Mouse (Mus musculus) cerebellum, adult 9-10 months (tissue): ENCODE measurements around the gene Mogs.
A peak's percentile ranks its signal among the peaks of the same experiment; 100 is the strongest.
"Not testable (repeated sequence)": the region's sequence is repeated elsewhere in the genome, so short reads cannot be mapped to it uniquely, and the experiment has no call there.

Experiments used
- DNase-seq: peaks from one replicate; pipeline ENCODE4 v3.0.0; 2022

Mogs gene

DNA sequence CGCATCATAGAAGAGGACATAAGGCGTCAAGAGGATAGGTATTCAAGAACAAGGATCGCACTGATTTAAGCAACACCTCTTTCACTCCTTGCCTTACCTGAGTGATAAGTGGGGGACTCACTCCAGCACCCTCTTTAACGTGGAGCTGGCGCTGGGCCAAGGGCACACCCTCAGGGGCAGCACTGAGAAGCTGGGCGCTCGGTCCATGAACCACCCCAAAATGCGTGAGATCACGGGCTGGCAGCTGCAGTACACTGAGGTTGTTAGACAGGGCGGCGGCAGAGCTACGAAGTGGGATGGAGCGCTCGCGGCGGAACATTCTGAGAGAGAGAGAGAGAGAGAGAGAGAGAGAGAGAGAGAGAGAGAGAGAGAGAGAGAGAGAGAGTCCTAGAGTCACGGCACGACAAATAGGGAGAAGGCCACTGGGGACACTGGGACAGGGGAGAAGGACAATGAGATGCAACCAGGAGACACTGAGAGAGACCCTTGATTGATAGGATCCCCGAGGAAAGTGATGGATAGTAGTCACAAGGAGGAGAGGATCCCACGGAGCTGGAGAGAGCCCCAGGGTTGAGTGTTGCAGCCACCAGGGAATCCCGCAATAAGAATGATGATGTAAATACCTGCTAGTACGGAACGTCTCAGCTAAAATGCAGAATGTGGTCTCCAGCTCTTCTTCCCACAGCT is 40.4 kb downstream of the Mogs start:
- no peak for DNase-seq

DNA sequence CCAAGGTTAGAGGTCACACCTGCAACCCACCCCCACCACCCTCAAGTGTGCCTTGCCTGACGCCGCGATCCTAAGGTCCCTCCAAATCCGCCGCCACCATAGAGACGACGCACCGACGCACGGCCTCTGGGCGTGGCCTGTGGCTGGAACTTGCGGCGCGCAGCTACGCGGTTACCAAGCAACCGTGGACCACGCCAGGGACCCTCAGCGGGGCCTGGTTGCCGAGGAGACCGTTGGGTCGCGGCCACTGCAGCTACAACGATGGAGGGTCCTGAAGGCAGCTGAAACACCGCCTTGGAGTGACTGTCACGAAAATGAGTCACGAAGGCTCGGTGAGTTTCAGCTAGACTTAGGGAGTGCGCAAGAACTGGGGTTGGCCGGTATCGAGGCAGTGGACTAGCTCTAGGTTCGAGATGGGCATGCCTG is 41.0 kb downstream of the Mogs start, which contains the start of the genes Wdr54 and 1700003E16Rik:
Gene Wdr54 (minus strand): TSS at position 139 of the 426 bp plus-strand sequence.
Gene 1700003E16Rik (plus strand): TSS at position 146 of the 426 bp plus-strand sequence.
- peak; percentile 69 for DNase-seq

DNA sequence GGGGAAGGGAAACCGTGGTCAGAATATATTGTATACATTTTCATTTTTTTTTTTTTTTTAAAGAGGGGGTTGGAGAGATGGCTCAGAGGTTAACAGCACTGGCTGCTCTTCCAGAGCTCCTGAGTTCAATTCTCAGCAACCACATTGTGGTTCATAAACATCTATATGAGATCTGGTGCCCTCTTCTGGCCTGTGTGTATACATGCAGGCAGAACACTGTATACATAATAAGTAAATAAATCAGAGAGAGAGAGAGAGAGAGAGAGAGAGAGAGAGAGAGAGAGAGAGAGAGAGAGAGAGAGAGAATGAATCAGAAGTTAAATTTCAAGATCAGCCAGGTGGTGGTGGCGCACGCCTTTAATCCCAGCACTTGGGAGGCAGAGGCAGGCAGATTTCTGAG is 44.2 kb downstream of the Mogs start:
- DNase-seq, result not testable (repeated sequence)

DNA sequence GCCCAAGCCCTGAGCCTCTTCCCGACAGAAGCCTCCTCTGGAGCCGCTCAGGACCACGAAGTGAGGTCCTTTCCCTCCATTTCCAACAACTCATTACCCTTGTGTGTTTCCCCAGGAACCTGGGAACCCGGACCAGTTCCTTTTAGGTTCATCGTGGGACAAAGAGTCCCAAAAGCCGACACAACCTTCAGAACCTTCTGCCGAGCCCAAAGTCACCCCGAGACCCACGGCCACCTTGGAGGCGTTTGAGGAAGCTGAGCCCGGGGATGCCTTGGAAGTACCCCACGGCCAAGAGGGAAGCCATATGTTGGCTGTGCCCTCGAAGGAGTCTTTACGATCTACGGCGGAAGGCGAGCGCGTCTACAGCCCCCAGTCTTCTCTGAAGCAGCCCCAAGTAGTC is 46.1 kb downstream of the Mogs start:
- DNase-seq, result no peak

DNA sequence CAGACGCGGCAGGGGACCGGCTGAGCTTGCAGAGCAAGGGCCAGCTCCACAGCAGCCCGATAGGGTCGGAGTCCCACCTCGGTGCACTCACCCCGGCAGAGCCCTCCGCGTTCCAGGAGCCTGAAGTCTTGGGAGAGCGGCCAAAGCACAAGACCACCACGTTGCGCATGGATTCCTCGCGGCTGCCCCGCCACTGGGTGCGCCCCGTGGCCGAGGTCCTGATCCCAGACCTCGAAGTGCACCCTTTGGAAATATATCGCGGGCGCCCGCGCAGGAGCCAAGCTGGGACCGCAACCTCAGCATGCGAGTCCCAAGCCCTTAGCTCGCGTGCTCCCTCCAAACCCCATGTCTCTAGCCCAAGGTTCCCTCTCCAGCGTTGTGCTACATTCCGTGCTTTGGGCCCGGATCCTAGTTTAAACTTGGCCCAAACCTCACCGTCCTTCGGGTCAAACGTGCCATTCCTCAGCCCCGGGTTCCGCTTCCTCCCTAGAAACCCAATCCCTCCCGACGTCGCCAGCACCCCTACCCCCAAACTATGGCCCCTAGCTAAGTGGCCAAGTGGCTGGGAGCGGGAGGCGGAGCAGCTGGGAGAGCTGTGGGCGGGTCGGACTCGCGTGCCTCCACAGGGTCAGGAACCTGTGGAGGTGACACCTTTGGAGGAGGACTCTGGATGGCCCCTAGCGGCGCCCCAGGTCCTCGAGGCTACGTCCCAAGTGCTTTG is 46.8 kb downstream of the Mogs start:
- peak; percentile 58 for DNase-seq

DNA sequence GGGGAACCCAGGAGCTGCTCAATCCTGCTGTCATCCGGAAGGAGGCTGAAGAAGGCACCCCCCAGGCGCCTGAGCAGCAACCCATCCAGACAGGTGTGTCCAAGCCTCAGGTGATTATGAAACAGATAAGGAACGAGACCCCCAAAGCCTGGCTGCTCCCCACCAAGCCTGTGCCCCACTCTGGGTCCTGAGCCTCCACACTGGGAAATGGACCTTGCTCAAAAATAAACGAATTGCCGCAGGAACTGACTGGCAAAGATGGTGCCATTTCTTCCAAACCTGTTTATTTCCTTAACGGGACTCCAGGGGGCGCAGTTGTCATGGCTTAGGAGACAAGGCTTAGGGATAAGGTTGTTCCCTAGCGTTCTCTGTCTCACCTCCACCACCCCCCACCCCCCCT is 47.4 kb downstream of the Mogs start:
- peak; percentile 89 for DNase-seq

DNA sequence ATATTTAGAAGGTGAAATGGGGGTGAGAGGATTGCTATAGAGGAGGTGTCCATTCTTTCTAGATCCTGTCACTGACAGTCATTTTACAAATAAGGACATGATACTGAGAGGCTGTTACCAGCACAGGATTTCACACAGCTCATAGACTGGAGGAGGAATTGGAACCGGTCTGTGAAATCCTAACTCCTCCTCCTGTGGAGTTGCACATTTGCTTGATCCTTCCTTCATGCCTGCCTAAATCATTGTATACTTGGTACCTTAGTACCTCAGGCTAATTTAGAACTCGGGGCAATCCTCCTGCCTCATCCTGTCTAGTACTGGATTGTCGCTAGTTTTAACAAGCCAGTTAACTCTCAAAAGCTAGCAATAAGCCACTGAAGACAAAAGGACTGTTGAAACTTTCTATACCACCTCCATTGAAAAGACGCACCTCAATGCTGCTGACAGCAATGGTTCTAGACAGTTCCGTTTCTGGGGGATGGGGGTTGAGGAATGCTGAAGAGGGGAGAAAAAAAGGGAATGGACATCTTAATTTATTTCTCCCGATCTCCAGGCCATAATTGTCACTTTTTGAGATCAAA is 49.8 kb downstream of the Mogs start:
- no peak for DNase-seq

DNA sequence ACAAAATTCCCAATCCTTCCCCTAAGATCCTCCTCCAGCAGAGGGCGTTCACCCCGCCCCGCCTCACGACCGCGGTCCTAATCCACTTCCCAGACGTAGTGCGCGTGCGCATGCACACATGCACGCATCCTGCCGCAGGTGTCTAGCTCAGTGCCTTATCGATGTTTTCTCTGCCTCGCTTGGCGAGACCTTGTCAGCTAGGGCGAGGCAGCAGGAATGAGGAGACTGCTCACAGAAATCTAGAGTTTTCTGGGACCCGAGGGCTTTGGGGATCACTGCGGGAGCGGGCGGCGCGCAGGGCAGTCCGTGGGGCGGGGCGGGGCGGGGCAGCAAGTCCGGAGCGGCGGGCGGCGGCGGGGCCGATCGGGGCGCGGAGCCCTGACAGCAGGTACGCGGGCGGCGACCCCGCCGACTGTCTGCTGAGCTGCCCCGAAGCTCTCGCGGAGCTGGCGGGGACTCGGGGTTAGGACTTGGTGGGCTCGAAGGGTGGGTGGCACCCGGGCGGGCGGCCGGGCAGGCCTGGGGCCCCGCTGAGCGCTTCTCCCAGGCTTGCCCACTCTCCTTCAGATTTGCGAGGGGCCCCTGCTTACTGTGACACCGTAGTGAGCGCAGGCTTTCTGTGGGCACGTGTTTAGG is 50.4 kb downstream of the Mogs start, which contains the start of gene Dctn1:
Gene Dctn1 (plus strand): TSS at position 314 of the 636 bp plus-strand sequence.
- peak; percentile 96 for DNase-seq

DNA sequence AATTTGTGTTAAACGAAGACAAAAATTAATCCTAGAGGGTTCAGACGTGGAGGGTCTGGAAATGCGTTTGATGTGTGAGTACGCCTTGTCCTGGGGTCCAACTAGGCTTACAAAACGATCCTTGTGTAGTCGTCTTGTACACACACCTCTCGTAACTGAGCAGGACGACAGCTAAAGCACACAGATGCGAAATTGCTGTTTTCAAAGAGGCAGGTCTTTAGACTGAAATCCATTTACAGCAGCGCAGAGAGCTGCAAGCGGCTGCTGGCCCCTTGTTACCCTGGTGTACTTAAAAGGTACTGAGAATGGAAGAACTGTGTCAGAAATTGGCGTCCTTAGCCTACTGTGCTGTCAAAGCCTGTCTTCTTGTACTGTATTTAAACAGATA is 50.9 kb downstream of the Mogs start:
- no peak for DNase-seq
